Mouse (Mus musculus): Measurements from ENCODE around the gene Pde4a. TPM values are rescaled to one million over a fixed set of nuclear protein-coding genes. Genes with fewer than 3 reads are reported as not detected.
"Not testable (repeated sequence)": the region's sequence is repeated elsewhere in the genome, so short reads cannot be mapped to it uniquely, and the experiment has no call there.

The Pde4a gene
- polyA plus RNA-seq, 1 experiment = 95.2 TPM

- no peak for DNase-seq (ENCODE audit: extremely low spot score in 1 of 2, low spot score in 1 of 2)
Measured at GRCm38 (mm10) chr9:21239465-21239848, 73.9 kb downstream of the Pde4a start.

- peak in 1 of 2 experiments; percentile 93 for DNase-seq (ENCODE audit: extremely low spot score in 1 of 2, low spot score in 1 of 2)
Measured at GRCm38 (mm10) chr9:21241343-21241742, 75.8 kb downstream of the Pde4a start.

DNA sequence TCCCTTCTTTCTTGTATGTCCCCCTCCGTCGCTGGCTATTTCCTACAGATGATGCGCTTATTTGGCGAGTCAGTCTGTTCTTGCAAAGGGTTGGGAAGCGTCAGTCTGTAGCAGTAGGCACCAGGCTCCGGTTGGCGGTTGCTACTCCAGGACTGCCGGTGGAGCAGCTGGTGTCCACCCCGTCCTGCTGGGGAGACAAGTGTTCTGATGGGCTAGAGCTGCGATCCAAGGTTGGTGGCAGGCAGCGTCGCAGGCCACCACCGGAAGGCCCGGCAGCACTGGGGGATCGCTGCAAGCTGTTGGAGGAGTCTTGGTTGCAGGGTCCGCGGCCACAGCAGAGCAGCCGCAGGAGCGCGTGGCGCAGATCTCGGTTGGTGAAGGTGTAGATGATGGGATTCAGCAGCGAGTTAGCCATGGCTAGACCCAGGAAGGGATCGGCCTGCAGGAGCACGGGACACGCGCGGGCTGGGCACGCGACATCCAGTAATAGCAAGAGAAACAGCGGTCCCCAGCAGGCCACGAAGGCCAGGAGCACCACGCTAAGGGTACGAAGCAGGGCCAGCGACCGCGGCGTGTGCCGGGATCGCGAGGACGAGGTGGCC, 78.4 kb downstream of the Pde4a start:
- no peak for DNase-seq (ENCODE audit: extremely low spot score in 1 of 2, low spot score in 1 of 2)

DNA sequence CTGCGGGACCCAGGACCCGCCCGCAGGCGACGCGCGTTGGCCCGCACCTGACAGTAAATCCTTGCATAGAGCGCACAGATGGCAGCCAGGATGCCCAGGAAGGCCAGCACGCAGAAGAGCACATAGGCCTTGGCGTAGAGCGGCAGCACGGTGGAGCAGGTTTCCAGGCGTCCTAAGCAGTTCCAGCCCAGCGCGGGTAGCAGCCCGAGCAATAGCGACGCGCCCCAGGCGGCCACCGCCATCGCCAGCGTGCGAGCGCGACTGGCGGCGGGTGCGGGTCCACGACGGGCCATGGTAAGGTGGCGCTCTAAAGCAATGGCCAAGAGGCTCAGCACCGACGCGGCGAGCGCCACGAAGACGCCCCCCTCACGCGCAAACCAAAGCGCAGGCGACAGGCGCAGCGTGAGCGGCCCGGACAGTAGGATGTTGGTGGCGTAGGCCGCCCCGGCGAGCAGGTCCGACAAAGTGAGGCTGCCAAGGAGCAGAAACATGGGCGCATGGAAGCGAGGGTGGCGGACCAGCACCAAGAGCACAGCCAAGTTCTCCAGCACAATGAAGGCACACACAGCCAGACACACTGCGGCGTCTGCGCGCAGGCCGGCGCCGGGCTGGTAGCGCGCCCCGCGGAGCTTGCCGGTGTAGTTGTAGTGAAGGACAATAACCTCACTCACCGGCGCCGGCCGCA, 79.1 kb downstream of the Pde4a start:
- peak in 1 of 2 experiments; percentile 42 for DNase-seq (ENCODE audit: extremely low spot score in 1 of 2, low spot score in 1 of 2)

- DNase-seq (ENCODE audit: extremely low spot score in 1 of 2, low spot score in 1 of 2) = no peak
Measured at GRCm38 (mm10) chr9:21245113-21245487, 79.6 kb downstream of the Pde4a start.

- DNase-seq (ENCODE audit: extremely low spot score in 1 of 2, low spot score in 1 of 2) = no peak
Measured at GRCm38 (mm10) chr9:21246342-21246741, 80.8 kb downstream of the Pde4a start.

GRCm38 (mm10) chr9:21248326-21248725, 82.8 kb downstream of the Pde4a start, which contains the start of gene S1pr5:
S1pr5 (minus strand) TSS chr9:21248443.
- peak in 1 of 2 experiments; percentile 35 for DNase-seq (ENCODE audit: extremely low spot score in 1 of 2, low spot score in 1 of 2)

DNA sequence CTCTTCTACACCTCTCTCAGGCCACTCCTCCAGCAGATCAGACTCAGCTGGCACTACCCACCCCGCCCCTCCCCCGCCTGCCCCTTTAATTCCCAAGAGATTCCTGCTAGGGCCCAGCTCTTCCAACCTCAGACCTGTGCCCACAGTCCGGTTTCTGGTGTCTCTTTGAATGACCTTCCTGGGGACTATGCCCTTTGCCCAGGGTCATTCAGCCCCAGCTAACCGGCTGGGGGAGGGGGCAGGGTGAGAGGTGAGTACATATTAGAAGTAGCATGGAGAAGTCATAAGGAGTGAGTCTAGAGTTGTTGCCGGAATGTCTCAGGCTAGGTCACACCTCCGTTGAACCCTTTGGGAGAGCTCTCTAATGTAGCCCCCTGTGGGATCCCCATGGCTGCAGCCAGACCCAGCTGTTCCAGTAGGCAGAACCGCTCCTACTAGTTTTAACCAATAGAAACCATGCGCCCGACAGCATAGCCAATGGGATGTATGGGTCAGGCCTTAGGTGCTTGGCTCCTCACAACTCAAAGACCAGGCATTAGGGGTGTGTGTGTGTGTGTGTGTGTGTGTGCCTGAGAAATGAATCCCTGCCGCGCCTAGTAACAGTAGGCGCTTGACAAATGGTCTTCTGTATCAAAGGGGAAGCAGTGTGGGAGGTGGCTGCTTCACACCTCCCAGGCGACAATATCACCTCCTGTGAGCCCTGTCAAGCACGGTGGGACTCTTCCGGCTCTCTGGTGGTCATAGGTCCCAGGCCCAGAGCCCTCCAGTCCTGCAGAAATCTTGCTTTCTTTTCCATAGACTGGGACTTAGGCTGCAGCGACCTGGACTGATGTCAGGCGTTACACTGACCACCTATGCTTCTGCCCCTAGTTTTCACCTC, 84.4 kb downstream of the Pde4a start:
- no peak for DNase-seq (ENCODE audit: extremely low spot score in 1 of 2, low spot score in 1 of 2)

- no peak for DNase-seq (ENCODE audit: extremely low spot score in 1 of 2, low spot score in 1 of 2)
Measured at GRCm38 (mm10) chr9:21250509-21250908, 85.0 kb downstream of the Pde4a start.

- no peak for DNase-seq (ENCODE audit: extremely low spot score in 1 of 2, low spot score in 1 of 2)
Measured at GRCm38 (mm10) chr9:21251116-21251735, 85.7 kb downstream of the Pde4a start.

DNA sequence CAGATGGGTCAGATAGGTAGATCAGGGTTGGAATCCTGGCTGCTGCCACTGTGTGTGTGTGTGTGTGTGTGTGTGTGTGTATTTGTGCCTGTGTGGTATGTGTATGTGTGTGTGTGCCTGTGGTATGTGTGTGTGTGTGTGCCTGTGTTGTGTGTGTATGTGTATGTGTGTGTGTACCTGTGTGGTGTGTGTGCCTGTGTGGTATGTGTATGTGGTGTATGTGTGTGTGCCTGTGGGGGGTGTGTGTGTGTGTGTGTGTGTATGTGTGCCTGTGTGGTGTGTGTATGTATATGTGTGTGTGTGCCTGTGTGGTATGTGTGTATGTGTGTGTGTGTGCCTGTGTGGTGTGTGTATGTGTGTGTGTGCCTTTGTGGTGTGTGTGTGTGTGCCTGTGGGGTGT, 89.2 kb downstream of the Pde4a start:
- no peak for DNase-seq (ENCODE audit: extremely low spot score in 1 of 2, low spot score in 1 of 2)

DNA sequence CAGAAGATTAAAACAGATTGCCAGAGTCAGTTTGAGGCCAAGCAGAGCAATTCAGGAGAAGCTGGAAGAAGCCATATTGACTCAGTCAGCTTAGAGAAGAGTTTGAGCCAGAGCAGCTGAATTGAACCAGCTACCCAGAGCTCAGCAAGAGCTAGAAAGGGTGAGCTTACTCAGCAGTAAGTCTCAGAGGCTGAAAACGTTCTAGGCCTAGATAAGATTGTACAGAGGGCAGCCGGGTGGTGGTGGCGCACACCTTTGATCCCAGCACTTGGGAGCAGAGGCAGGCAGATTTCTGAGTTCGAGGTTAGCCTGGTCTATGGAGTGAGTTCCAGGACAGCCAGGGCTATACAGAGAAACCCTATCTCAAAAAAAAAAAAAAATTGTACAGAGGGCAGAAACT, 90.8 kb downstream of the Pde4a start:
- DNase-seq (ENCODE audit: extremely low spot score in 1 of 2, low spot score in 1 of 2) = not testable (repeated sequence)

DNA sequence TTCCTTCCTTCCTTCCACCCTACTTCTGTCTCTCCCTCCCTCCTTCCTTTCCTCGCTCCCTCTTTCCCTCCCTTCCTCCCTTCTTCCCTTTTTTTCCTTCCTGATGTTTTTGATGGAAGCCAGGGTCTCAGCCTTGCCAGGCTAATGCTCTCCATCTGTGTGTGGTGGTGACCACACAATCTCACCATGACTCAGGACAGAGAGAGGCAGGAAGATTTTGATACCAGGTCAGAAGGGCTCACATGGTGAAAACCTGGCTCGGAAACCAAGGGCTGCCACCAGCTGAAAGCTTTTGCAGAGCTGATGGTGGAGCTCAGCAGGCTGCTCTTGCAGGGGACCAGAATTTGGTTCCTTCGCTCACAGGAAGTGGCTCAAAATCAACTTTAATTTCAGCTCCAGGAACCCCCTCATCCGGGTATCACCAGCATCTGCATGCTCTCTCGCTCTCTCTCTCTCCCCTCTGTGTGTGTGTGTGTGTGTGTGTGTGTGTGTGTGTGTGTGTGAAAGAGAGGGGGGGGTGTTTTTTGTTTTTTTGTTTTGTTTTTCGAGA, 95.1 kb downstream of the Pde4a start:
- no peak for DNase-seq (ENCODE audit: extremely low spot score in 1 of 2, low spot score in 1 of 2)

- no peak for DNase-seq (ENCODE audit: extremely low spot score in 1 of 2, low spot score in 1 of 2)
Measured at GRCm38 (mm10) chr9:21261831-21262230, 96.3 kb downstream of the Pde4a start.

Other genes with a start within 250 kb of the Pde4a start
- 40.6 and 41.2 TPM in 2 replicates for gene Dnmt1, start 205.8 kb upstream of the Pde4a start, polyA plus RNA-seq (2012; rRNA removed)
- 1.8 TPM in 2 replicates for gene S1pr2, start 188.9 kb upstream of the Pde4a start, polyA plus RNA-seq (2012; rRNA removed)
- gene Mrpl4, start 163.0 kb upstream of the Pde4a start, polyA plus RNA-seq (2012; rRNA removed) = 114 and 131 TPM in 2 replicates
- 2.9 and 3.5 TPM in 2 replicates for gene Icam1, start 149.7 kb upstream of the Pde4a start, polyA plus RNA-seq (2012; rRNA removed)
- gene Icam4, start 136.3 kb upstream of the Pde4a start, polyA plus RNA-seq (2012; rRNA removed) = 3.3 TPM in 2 replicates
- gene Icam5, start 133.6 kb upstream of the Pde4a start, polyA plus RNA-seq (2012; rRNA removed) = 220 and 241 TPM in 2 replicates
- gene Zglp1, start 98.6 kb upstream of the Pde4a start, polyA plus RNA-seq (2012; rRNA removed) = not detected in 2 replicates
- 1.6 and 2.5 TPM in 2 replicates for gene Gm49373, start 92.6 kb upstream of the Pde4a start, polyA plus RNA-seq (2012; rRNA removed)
- gene Fdx1l, start 92.1 kb upstream of the Pde4a start, polyA plus RNA-seq (2012; rRNA removed) = 123 and 124 TPM in 2 replicates
- gene Gm38431, start 73.7 kb upstream of the Pde4a start, polyA plus RNA-seq (2012; rRNA removed) = 1.4 and 1.7 TPM in 2 replicates
- gene Raver1, start 73.7 kb upstream of the Pde4a start, polyA plus RNA-seq (2012; rRNA removed) = 27.9 and 28.2 TPM in 2 replicates
- 16.5 and 19.1 TPM in 2 replicates for gene Tyk2, start 34.5 kb upstream of the Pde4a start, polyA plus RNA-seq (2012; rRNA removed)
- 175 and 217 TPM in 2 replicates for gene Cdc37, start 15.7 kb upstream of the Pde4a start, polyA plus RNA-seq (2012; rRNA removed)
- 58.3 and 59.6 TPM in 2 replicates for gene Keap1, start 73.6 kb downstream of the Pde4a start, polyA plus RNA-seq (2012; rRNA removed)
- gene S1pr5, start 82.7 kb downstream of the Pde4a start, polyA plus RNA-seq (2012; rRNA removed) = 9.9 and 13.8 TPM in 2 replicates
- gene Atg4d, start 99.6 kb downstream of the Pde4a start, polyA plus RNA-seq (2012; rRNA removed) = 36.5 and 40.6 TPM in 2 replicates
- gene Kri1, start 122.3 kb downstream of the Pde4a start, polyA plus RNA-seq (2012; rRNA removed) = 42.5 and 44.6 TPM in 2 replicates
- gene Cdkn2d, start 125.7 kb downstream of the Pde4a start, polyA plus RNA-seq (2012; rRNA removed) = 65.2 and 66.2 TPM in 2 replicates
- gene Ap1m2, start 146.6 kb downstream of the Pde4a start, polyA plus RNA-seq (2012; rRNA removed) = 0.76 and 1.6 TPM in 2 replicates
- gene Slc44a2, start 155.0 kb downstream of the Pde4a start, polyA plus RNA-seq (2012; rRNA removed) = 60.7 and 66.5 TPM in 2 replicates
- gene Ilf3, start 202.2 kb downstream of the Pde4a start, polyA plus RNA-seq (2012; rRNA removed) = 96.6 and 101 TPM in 2 replicates
- 47.6 and 48.7 TPM in 2 replicates for gene Qtrt1, start 246.1 kb downstream of the Pde4a start, polyA plus RNA-seq (2012; rRNA removed)